Mouse (Mus musculus) urinary bladder, postnatal 36 days (tissue): ENCODE measurements around the gene Creb3l4.

Experiments used
- DNase-seq, 2 experiments: peaks; one replicate each; pipeline ENCODE4 v3.0.0; 2022; ENCODE audit warnings: low spot score in 2 of 2, mixed read lengths in 1 of 2

Creb3l4 gene

DNA sequence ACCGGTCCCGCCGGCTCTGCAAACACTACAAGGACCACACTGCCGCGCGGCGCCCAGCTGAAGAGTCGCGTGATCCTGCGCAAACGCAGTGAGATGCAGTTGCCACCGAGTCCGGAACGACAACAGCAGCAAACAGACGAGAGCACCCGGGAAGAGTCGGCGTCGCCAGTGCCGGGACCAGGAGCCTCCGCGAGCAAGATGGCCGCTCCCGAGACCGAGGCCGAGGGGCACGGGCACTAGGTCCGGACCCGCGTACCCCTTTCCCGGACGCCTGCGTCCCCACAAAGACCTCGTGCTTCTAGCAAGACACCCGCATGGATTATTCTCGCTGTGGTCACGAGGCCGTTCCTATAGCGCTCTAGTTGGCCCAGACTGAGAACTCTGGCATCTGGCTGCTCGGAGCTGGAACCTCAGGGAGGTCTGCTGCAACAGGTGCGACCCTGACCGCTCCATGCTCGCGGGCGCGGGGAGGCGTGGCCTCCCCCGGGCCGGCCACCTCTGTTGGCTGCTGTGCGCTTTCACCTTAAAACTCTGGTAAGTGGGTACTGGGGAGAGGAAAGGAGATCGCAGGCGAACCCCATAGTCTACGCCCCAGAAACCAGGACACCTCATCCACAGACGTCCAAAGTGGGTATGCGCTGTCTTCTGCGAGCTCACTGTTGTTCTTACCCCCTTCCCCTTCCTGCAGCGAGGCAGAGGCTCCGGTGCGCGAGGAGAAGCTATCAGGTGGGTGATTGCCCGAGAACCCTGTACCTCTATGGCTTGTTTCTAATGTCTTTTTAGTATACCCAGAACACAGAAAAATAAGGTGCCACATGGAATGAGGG, 11.6 kb downstream of the Creb3l4 start, which contains the start of gene Jtb:
Gene Jtb (plus strand): TSS at position 91 of the 827 bp plus-strand sequence.
- DNase-seq, result peak; percentile 85 to 94

DNA sequence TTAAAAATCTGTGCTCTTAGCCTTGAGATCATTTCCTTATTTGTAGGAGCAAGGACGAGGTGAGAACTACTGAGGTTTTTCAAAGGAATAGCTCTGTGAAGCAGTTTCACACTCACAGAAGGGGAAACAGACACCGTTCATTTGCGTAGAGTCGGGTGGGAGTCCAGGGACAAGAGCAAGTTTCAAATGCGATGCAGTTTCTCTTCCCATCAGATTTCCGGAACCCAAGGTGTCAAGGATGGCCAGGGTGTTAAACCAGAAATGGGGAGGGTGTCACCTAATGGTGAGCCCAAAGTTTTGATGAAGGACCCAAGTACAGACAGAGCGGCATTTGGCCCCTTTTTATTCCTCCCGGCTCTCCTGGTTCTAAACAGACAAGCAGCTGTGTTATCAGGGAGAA, 12.2 kb downstream of the Creb3l4 start:
- DNase-seq, result no peak

DNA sequence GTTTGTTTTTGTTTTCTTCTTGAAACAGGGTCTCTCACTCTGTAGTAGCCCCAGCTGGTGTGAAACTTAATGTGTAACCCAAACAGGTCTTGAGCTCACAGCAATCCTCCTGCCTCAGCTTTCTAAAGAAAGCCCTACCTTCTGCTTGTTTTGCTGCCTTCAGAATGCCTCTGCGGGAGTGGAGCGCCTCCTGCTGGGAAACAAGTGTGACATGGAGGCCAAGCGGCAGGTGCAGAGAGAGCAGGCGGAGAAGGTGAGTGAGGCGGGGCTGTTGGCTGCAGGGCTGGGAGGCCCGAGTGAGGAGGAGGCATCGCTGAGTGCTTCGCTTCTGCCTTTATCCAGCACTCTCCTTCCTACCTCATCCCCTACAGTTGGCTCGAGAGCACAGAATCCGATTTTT, 19.0 kb downstream of the Creb3l4 start:
- no peak for DNase-seq

DNA sequence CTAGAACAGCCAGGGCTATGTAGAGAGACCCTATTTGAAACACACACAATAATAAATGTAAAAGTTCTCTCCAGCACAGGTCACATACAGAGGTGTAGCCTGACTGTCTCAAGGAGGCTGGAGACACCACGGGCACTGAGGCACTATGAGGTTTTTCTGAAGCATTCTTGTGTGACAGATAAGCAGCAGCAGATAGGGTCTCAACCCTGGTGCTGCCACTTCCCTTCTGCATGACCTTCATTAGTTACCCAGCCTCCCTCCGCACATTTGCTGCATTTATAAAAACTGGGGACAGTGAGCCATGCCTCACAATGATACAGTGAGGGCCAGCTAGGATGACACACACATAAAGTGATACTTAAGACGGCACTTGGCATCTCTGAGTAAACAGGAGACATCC, 20.4 kb downstream of the Creb3l4 start:
- DNase-seq, result no peak

DNA sequence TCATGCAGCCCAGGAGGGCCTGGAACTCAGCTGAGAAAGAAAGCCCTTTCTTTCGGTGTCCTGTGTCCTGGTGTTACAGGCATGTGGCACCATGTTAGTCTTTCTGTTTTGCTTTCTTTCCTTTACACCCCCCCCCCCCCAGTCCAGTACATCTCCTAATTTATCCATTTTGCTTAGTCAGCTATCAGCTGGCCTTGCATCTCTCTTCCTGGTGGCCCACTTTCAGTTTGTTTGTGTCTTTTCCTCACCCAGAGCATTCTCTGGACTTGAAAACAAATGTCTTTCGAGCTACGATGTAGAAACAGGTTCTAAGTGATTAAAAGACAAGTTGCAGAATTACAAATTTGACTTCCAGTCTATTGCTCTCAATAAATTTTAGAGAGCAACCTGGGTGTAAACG, 20.9 kb downstream of the Creb3l4 start:
- no peak for DNase-seq

DNA sequence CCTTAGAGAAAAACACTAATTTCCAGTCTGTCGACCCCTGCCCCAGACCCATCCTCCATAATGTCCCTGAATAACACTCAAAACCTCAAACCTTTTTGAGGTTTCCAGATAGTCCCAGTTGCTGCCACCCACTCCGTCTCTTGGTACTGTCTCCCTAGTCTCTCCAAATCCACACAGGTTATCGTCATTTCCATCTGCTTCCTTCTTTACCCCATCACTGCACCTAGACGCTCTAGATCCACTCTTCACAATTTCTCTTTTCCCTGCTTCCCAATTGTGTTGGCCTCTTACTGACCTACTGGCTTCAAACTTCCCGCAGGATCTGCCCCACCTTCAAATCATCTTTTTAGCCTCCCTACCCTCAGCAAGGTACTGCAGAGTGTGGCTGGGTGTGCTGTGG, 22.2 kb downstream of the Creb3l4 start:
- no peak for DNase-seq

GRCm38 (mm10) chr3:90220531-90220951, 22.8 kb downstream of the Creb3l4 start:
- peak; percentile 70 to 86 for DNase-seq

DNA sequence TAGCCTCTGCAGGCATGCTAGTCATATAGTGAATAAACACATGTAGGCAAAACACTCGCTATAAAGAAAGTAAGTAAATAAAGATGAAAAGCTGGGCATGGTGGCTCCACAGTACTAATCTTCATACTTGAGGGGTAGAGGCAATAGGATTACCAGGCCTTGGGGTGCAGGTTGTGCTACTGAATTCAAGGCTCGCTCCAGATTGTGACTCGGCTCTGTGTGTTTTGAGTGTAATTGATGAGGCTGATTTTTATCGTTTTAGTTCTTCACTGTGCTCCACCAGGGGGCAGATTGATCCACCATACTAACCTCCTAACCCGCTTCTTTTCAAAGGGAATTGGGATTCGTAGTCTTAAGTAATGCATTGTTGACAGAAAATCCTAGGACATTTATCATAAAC, 23.2 kb downstream of the Creb3l4 start:
- DNase-seq, result peak; percentile 43 to 46

GRCm38 (mm10) chr3:90215825-90216380, 27.4 kb downstream of the Creb3l4 start:
- no peak for DNase-seq

GRCm38 (mm10) chr3:90213956-90214684, 29.2 kb downstream of the Creb3l4 start:
- DNase-seq, result no peak

DNA sequence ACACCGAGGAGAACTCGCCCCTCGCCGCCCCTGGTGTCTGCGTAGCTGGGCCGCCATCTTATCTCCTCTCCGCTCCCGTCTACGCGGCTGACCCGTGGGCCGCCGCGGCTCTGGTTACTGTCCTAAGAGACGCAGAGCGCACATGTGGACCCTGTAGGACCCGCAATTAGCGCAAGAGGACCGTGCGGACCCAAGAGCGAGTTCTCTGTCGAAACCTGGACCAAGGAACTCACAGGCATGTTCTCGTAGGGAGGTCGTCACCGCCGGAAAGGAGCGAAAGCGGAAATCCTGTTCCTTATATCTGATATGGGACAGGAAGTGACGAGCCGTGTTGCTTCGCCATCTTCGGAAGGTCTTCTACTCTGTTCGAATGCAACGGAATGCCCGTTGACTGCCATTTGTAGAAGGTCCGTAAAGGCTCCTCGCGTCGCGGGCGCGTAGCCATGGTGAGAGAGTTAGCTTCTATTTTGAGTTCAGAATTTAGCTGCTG, 29.9 kb downstream of the Creb3l4 start, which contains the start of the genes Rps27 and Rab13:
Gene Rps27 (minus strand): TSS at position 275 of the 490 bp plus-strand sequence.
Gene Rab13 (plus strand): TSS at position 319 of the 490 bp plus-strand sequence.
- peak; percentile 88 to 89 for DNase-seq

DNA sequence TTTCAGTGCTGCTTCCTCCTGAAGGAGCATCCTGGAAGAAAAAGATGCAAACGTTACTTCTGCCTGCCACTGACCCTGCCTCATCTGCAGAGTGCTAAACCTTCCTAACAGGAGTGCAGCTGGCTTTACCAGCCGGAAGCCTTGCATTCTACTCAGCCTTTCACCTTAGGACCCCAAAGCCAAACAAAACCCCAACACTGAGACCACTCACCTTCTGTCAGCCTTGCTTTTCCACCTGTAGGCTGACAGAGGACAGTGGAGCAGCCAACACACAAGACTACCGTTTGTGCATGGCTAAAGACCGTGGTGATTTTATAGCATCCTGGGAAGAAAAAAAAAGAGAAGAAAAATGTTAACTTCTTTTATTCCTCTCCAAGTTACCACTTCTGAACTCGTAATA, 30.6 kb downstream of the Creb3l4 start:
- no peak for DNase-seq

- no peak for DNase-seq
These were observed 31.6 kb downstream of the Creb3l4 start for GRCm38 (mm10) chr3:90211475-90212398.

GRCm38 (mm10) chr3:90209908-90210566, 33.3 kb downstream of the Creb3l4 start:
- no peak for DNase-seq

- no peak for DNase-seq
These were observed 34.6 kb downstream of the Creb3l4 start for GRCm38 (mm10) chr3:90208662-90209061.

GRCm38 (mm10) chr3:90204582-90204981, 38.7 kb downstream of the Creb3l4 start:
- DNase-seq, result no peak

GRCm38 (mm10) chr3:90203619-90204018, 39.7 kb downstream of the Creb3l4 start:
- DNase-seq, result no peak

DNA sequence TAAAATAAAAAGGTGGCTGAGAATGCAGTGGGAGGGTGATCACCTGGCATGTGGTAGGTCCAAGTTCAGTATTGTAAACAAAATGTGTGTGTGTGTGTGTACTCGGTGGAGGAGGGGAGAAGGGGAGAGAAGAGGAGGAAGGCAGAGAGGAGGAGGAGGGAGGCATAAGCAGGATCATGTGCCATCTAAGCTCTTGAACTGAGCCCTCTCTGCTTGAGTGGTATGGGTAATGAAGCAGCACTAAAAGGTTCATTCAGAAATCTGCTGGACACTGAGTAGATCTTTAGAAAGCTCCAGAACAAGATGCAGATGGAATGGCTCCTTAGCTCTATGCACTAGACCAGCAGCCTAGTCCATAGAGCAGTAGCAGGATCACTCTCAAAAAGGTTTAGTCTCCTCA, 40.4 kb downstream of the Creb3l4 start:
- DNase-seq, result no peak

DNA sequence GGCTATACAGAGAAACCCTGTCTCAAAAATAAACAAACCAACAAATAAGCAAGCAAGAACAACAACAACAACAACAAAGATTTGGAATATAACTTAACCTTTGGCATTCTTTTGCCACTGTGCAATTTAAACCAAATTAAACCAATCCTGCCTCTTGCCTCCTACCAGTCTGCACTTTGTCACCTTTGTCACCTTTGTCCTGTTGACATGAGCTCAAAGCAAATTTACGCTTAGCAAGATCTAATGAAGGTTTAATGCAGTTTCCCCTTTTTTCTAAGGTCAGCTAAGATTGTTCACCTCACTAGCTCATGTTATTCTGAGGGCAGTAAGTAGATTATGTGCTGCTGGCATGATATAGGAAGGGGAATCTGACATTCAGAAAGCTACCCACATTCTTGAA, 45.8 kb downstream of the Creb3l4 start:
- no peak for DNase-seq

DNA sequence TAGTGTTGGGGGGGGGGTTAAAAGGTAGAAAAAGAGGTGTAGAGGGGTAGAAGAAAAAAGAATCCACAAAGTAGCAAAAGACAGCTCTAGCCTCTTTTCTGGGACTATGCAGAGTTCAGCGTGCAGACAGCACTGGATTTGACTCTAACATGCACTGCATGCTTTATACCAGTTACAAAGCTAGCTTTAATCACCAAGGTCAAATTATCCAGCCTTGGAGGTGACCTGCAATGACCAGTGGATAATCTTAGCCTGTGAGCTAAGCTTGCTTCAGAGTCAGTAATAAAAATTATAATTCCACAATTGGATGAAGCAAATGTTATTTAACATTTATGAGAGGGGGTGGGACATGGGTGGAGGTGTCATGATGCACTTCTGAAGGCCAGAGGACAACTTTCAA, 47.7 kb downstream of the Creb3l4 start:
- no peak for DNase-seq

DNA sequence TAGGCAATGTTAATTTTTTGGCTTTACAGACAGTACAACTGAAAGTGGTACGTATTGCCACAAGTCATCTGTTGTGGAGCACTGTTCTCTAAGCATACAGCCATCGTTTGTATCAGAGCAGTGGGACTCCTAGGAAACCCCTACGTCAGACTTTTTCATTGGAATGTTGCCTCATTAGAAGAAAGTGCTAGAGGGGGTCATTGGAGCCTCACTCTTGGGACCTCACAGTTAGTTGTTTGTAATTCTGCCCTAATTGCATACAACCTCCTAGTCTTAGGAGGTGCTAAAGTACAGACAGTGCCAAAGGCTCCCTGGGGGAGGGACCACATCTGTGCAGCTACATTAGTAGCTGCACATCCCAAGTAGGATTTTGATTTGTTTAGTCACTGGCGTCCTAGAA, 48.6 kb downstream of the Creb3l4 start:
- no peak for DNase-seq
